Mouse (Mus musculus) stomach, embryonic 15.5 days (tissue): Measurements from ENCODE around the gene Adamts20. TPM values are rescaled to one million over a fixed set of nuclear protein-coding genes. Genes with fewer than 3 reads are reported as not detected.

Source experiments
- ATAC-seq: fragments of 200-750 bp; cut with Nextera tagmentation; 2 replicates; pipeline ENCODE4 v1.8.0; 2017; ENCODE audit warnings: low read depth, moderate number of reproducible peaks, moderate TSS enrichment; ENCODE audit not compliant: insufficient read depth, low FRiP score
- H3K27ac ChIP-seq: fragments of 300-500 bp; sonication (generic); 2 replicates; pipeline ENCODE4 v1.5.1; 2015; ENCODE audit warnings: mild to moderate bottlenecking, inconsistent platforms
- H3K27me3 ChIP-seq: fragments of 300-500 bp; sonication (generic); replicated peaks from 2 replicates; pipeline ENCODE4 v1.6.1; 2015; ENCODE audit warnings: inconsistent platforms
- H3K36me3 ChIP-seq: fragments of 300-500 bp; sonication (generic); 2 replicates; pipeline ENCODE4 v1.6.1; 2015; ENCODE audit warnings: inconsistent platforms
- H3K4me1 ChIP-seq: fragments of 300-500 bp; sonication (generic); 2 replicates; pipeline ENCODE4 v1.6.1; 2015; ENCODE audit warnings: inconsistent platforms
- H3K4me2 ChIP-seq: fragments of 300-500 bp; sonication (generic); 2 replicates; pipeline ENCODE4 v1.6.1; 2015; ENCODE audit warnings: mild to moderate bottlenecking, inconsistent platforms
- H3K4me3 ChIP-seq: fragments of 300-500 bp; sonication (generic); replicated peaks from 2 replicates; pipeline ENCODE4 v1.5.1; 2015; ENCODE audit warnings: inconsistent platforms
- H3K9ac ChIP-seq: fragments of 300-500 bp; sonication (generic); 2 replicates; pipeline ENCODE4 v1.6.1; 2015; ENCODE audit warnings: inconsistent platforms
- H3K9me3 ChIP-seq: fragments of 300-500 bp; sonication (generic); 2 replicates; pipeline ENCODE4 v1.6.1; 2016; ENCODE audit warnings: inconsistent platforms
- WGBS: fragments of 180-500 bp; shearing (Covaris S2); methylation state at CpG from one replicate; pipeline ENCODE4 v1.1.7; 2015; 5-methylcytosine and 5-hydroxymethylcytosine counted together
- polyA plus RNA-seq: library from polyadenylated mRNA; unstranded; fragments of >200 nt; fragmentation: Nextera tagmentation; extraction: Ambion mirVana; gene quantifications from 2 replicates; pipeline ENCODE4 v1.2.1, GENCODE M21; 2015

Adamts20 gene
- polyA plus RNA-seq, 1 experiment from 2014 or later: 3.3 TPM

DNA sequence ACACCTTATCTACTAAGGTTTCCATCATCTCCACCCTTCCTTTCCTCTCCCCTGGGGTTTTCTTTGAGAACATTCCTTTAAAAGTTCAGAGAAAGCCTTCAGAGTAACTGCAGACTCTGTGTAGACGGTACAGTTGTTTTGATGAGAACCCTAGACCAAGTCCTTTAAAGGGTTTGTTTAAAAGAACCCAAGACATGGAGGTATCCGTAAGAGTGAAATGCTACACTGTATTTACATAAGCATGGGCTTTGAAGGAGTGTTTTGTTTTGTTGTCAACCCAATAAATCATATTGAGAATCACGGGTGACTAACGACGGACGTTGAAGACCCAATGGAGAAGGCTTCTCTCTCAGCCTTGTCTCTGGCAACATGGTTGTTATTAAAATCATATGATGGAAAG is 226.1 kb downstream of the Adamts20 start:
- 48% methylated on average over 6 of the region's 6 CpGs for WGBS
- H3K27ac ChIP-seq: peak overlapping the region; percentile 16; the same call in 1 of the 2 replicates
- no peaks in the 10 kb centered on the region for H3K9me3 ChIP-seq
- no peak for ATAC-seq
- H3K4me3 ChIP-seq: no peak overlapping the region
- no peak overlapping the region for H3K9ac ChIP-seq
- no peak overlapping the region for H3K4me2 ChIP-seq
- H3K27me3 ChIP-seq: no peaks in the 10 kb centered on the region
- no peaks in the 10 kb centered on the region for H3K4me1 ChIP-seq
- H3K36me3 ChIP-seq: no peaks in the 10 kb centered on the region

DNA sequence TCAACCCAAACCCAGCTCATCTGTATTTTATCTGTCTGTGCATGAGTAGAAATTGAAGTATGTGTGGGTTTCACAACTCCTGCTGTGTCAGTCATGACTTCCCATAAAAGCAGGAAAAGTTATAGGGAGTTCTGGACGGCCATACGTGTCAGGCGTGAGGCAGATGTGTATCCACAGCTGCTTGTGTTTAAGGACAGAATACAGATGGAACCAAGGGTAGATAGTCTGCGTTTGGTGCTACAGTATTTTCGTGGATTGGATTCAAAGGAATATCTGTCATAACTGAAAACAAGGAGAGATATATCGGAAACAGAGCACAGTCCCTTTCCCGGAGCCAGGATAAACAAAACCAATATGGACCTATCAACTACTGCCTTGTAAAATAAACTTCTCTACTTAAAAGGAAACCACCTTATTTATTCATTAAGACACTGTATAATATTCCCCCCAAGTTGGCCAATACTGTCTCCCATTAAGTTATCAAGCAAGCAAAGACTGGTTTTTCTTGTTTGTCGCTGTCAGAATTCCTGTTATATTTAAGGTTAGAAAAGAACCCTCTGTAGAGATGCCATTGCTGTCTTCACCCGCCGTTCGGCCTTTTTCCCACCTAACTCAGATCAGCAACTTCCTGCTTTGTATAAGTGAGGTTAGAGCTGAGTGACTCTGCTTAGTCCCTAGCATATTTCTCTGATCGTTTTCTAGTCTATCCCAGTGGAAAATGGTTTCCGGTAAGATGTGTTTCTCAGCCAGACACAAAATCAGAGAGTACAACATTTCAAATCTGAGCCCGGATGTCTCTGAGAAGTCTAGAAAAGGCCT is 227.0 kb downstream of the Adamts20 start:
- H3K27me3 ChIP-seq: no peaks in the 10 kb centered on the region
- H3K9me3 ChIP-seq: no peaks in the 10 kb centered on the region
- H3K4me3 ChIP-seq: no peak overlapping the region
- H3K36me3 ChIP-seq: no peaks in the 10 kb centered on the region
- ATAC-seq: no peak
- H3K9ac ChIP-seq: no peak overlapping the region
- H3K4me2 ChIP-seq: no peak overlapping the region
- H3K27ac ChIP-seq: peak overlapping the region; percentile 59; the same call in 1 of the 2 replicates
- H3K4me1 ChIP-seq: no peaks in the 10 kb centered on the region
- WGBS: 56% methylated on average over 14 of the region's 14 CpGs

DNA sequence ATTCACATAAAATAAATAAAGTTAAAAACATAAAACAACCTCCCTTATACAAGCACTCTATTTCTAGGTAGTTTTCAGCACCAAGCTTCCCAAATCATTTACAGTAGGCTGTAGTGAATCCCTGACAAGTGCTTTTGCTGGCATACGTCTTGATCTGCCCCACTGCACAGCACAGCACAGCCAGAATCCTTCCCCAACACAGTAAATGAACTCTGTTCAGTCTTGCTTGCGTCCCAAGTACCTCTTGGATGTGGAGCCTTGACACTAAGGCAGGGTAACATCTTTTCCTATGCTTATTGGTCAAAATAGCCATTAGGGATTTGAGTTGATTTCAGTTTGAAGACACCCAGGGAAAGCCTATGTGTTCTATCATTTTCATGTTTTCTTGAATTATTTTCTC is 228.5 kb downstream of the Adamts20 start:
- WGBS: 65% methylated on average over 2 of the region's 2 CpGs
- H3K27me3 ChIP-seq: no peaks in the 10 kb centered on the region
- no peaks in the 10 kb centered on the region for H3K9me3 ChIP-seq
- H3K4me1 ChIP-seq: no peaks in the 10 kb centered on the region
- H3K4me2 ChIP-seq: no peak overlapping the region
- no peak for ATAC-seq
- H3K36me3 ChIP-seq: no peaks in the 10 kb centered on the region
- H3K4me3 ChIP-seq: no peak overlapping the region
- H3K9ac ChIP-seq: no peak overlapping the region
- H3K27ac ChIP-seq: peak overlapping the region; percentile 44; the same call in 1 of the 2 replicates

DNA sequence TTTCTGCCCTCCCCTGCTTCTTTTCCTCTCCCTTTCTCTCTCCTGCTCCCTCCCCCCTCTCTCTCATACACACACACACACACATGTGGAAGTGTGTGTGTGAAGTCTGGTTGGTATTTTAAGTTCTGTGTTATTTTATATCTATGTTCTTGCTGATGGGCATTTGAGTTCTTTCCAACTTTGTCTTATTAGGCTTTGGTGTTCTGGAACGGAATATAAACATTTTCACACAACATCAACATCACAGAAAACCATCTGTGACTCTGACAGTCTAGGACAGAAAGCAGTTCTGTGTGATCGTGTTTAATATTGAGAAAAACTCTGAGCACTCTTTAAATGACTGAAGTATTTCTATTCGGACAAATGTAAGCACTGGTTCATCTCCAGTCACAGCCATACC is 229.1 kb downstream of the Adamts20 start:
- 51% methylated on average over 3 of the region's 3 CpGs for WGBS
- peak overlapping the region; percentile 44; the same call in 1 of the 2 replicates for H3K27ac ChIP-seq
- no peak overlapping the region for H3K4me2 ChIP-seq
- no peak for ATAC-seq
- H3K4me3 ChIP-seq: no peak overlapping the region
- no peaks in the 10 kb centered on the region for H3K36me3 ChIP-seq
- no peaks in the 10 kb centered on the region for H3K27me3 ChIP-seq
- H3K9me3 ChIP-seq: no peaks in the 10 kb centered on the region
- H3K9ac ChIP-seq: no peak overlapping the region
- H3K4me1 ChIP-seq: no peaks in the 10 kb centered on the region

DNA sequence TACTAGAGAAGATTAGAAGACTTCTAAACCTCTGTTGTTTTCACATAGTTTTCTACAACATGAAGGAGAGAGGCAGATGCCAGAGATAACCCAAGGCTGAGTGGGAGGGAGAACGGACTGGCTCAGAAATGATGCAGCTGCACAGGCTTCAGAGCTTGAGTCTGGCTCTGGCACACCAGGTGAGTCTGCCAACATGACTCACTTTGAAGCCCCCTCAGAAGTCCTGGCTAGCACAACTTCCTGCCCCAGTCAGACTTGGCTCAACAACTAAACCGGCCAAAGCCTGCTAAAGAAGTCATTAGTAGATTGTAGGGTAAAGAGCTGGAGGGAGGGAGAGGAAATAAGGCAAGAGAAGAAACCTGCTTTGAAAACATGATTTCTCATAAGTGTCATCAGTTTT is 230.0 kb downstream of the Adamts20 start:
- no peaks in the 10 kb centered on the region for H3K9me3 ChIP-seq
- H3K27ac ChIP-seq: no peak overlapping the region
- ATAC-seq: no peak
- 73% methylated on average over 2 of the region's 2 CpGs for WGBS
- no peak overlapping the region for H3K9ac ChIP-seq
- H3K4me3 ChIP-seq: no peak overlapping the region
- H3K36me3 ChIP-seq: no peaks in the 10 kb centered on the region
- H3K4me1 ChIP-seq: no peaks in the 10 kb centered on the region
- no peaks in the 10 kb centered on the region for H3K27me3 ChIP-seq
- H3K4me2 ChIP-seq: no peak overlapping the region

DNA sequence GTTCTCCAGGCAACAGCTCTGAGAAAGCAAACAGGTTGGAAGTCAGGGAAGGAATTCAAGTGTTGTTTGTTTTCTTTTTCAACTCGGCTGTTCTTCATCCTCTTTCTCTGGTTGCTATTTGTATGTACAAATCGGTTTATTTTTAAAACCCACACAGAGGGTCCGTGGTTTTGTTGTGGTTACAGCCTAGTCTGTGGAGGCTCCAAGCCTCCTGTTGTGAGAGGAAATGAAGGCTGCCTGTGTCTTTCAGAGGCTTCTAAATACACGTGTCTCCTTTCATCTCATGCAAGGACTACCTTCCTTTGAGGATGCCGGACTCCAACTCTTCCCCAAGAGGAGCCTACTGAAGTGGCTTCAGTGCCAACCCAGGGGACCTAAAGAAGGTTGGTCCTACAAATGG is 234.0 kb downstream of the Adamts20 start:
- 28% methylated on average over 5 of the region's 5 CpGs for WGBS
- Histone ChIP-seq H3K4me2 (no peak overlapping the region), H3K27ac (no peak overlapping the region), H3K36me3 (no peaks in the 10 kb centered on the region), H3K27me3 (no peaks in the 10 kb centered on the region), H3K4me1 (no peaks in the 10 kb centered on the region), H3K9ac (no peak overlapping the region), H3K9me3 (no peaks in the 10 kb centered on the region), H3K4me3 (no peak overlapping the region)
- no peak for ATAC-seq

DNA sequence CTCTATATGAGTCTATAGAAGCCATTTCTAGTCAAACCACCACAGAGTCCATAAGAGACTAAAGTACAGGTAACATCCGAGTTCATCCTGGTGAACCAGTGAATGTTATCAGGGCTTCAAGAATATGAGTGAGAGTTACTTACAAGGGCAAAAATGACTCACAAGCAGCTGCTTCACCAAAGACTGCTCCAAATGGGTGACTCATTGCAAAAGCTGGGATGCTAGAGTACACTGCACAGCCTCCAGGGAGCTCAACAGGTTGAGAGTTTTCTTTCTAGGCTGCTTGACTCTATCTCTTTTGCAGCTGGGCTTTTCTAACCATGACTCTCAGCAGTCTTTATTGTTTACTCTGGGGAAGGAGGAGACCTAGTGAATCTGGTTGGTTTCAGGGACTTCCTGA is 237.8 kb downstream of the Adamts20 start:
- H3K4me2 ChIP-seq: no peak overlapping the region
- no peak for ATAC-seq
- H3K4me1 ChIP-seq: no peaks in the 10 kb centered on the region
- no peak overlapping the region for H3K27ac ChIP-seq
- WGBS: 84% methylated on average over 1 of the region's 1 CpGs
- H3K27me3 ChIP-seq: no peaks in the 10 kb centered on the region
- no peak overlapping the region for H3K9ac ChIP-seq
- no peak overlapping the region for H3K4me3 ChIP-seq
- no peaks in the 10 kb centered on the region for H3K9me3 ChIP-seq
- H3K36me3 ChIP-seq: no peaks in the 10 kb centered on the region

DNA sequence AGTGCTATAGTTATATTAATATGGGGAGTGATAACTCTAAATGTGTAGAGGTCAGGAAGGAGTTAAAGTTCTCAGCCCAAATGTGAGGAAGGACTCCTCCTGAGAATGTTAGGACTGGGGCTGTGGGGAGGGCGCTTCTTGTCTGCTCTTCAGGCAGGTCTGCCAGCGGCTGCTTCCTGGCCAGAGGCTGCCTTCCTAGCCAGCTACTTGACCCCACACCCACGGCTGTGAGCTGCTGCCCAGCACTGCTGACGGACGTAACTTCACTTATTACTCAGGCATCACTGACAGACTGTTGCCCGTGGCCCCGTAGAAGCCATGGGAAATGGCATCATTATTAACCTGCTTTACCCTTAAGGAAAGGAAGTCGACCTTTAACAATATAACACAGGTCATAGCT is 242.1 kb downstream of the Adamts20 start:
- WGBS: 19% methylated on average over 8 of the region's 8 CpGs
- H3K9ac ChIP-seq: no peak overlapping the region
- no peaks in the 10 kb centered on the region for H3K36me3 ChIP-seq
- H3K4me3 ChIP-seq: no peak overlapping the region
- no peak for ATAC-seq
- H3K4me2 ChIP-seq: no peak overlapping the region
- no peaks in the 10 kb centered on the region for H3K9me3 ChIP-seq
- H3K4me1 ChIP-seq: peaks cover 3% of the 10 kb centered on the region; the same call in 1 of the 2 replicates
- no peaks in the 10 kb centered on the region for H3K27me3 ChIP-seq
- no peak overlapping the region for H3K27ac ChIP-seq

DNA sequence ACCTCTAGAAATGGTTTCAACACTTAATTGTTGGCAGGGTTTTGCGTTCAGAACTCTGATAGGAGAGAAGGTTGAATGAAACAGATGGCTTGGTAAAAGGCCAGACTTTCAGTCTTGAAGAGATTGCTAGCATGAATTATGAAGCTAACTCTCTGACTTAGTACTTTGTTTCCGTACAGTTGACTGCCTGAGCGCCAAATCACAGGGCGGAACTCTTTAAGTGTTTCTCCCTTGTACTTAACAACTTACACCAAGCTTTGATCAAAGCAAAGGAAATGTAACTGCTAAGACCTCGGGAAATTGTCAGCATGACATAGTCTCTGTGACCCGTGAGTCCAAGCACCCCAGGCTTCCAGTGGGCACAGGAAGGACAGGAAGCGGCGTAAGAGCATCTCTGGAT is 244.5 kb downstream of the Adamts20 start:
- no peaks in the 10 kb centered on the region for H3K36me3 ChIP-seq
- no peak overlapping the region for H3K4me2 ChIP-seq
- H3K27ac ChIP-seq: no peak overlapping the region
- H3K4me3 ChIP-seq: no peak overlapping the region
- 44% methylated on average over 8 of the region's 8 CpGs for WGBS
- H3K4me1 ChIP-seq: peaks cover 3% of the 10 kb centered on the region; the same call in 1 of the 2 replicates
- no peaks in the 10 kb centered on the region for H3K9me3 ChIP-seq
- H3K9ac ChIP-seq: no peak overlapping the region
- peak; percentile 27; the same call in 1 of the 2 replicates for ATAC-seq
- H3K27me3 ChIP-seq: no peaks in the 10 kb centered on the region

Other genes starting within 250 kb of the Adamts20 start
- 7.5 and 7.8 TPM in 2 replicates for gene Pus7l, start 78.1 kb upstream of the Adamts20 start, polyA plus RNA-seq
- gene Irak4, start 78.2 kb upstream of the Adamts20 start, polyA plus RNA-seq: 11.6 and 12.9 TPM in 2 replicates
- gene Twf1, start 124.5 kb upstream of the Adamts20 start, polyA plus RNA-seq: 104 TPM in 2 replicates
- gene Tmem117, start 163.8 kb upstream of the Adamts20 start, polyA plus RNA-seq: 2.8 and 3.7 TPM in 2 replicates